Mouse (Mus musculus): ENCODE measurements around the gene Cux2. TPM values are rescaled to one million over a fixed set of nuclear protein-coding genes. Genes with fewer than 3 reads are reported as not detected.

Cux2 gene
- polyA plus RNA-seq, 1 experiment from 2014 or later = 12.0 TPM

DNA sequence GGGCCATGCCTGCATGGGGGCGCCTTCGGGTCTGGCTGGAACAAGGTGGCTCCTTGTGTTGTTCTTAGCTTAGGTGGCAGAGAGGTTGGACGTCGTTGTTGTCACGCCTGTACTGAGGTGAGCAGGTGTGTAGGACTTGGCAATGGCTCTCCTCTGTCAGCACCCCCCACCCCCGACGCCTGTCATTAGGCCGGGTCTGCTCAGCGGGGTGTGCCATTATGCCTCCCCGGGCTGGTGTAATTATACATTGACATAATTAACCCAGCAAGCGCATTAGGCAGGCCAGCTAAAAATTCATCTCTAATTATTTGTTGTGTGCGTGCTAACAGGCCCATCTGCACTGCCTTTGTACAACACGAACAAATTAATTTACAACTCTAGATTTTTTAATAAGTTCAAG is 160.5 kb downstream of the Cux2 start:
- 53% methylated on average over 13 of the region's 13 CpGs for WGBS
- H3K27ac ChIP-seq = no peak overlapping the region
- H3K27me3 ChIP-seq (ENCODE audit: insufficient read depth, poor library complexity, severe bottlenecking) = peaks cover 16% of the 10 kb centered on the region

DNA sequence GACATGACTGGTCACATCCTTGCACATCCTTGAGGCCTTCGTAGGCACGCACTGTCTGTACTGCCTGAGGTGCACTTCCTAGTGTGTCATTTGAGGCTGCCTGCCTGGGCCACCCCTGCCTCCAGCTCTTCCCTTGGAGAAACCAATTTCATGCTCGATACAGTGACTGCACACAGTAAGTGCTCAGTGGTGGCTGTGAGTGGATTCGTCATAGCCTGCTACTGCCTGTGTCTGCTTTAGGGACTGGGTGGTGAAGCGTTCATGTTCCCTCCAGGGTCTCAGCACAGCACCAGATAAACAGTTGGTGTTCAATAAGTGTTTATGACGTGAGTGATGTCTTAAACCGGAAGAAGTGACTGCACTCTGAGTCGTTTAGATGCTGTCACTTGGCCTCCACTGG is 166.5 kb downstream of the Cux2 start:
- H3K27me3 ChIP-seq (ENCODE audit: insufficient read depth, poor library complexity, severe bottlenecking) = no peaks in the 10 kb centered on the region
- no peak overlapping the region for H3K27ac ChIP-seq
- peaks cover 43% of the 10 kb centered on the region for H3K36me3 ChIP-seq
- DNase-seq (ENCODE audit: low spot score) = no peak
- WGBS = 71% methylated on average over 8 of the region's 8 CpGs
- peaks cover 14% of the 10 kb centered on the region for H3K9me3 ChIP-seq
- no peak overlapping the region for H3K4me3 ChIP-seq
- H3K4me1 ChIP-seq (replicated peaks) = peaks cover 10% of the 10 kb centered on the region

More for the DNA sequence above, 160.5 kb downstream of the Cux2 start:
- no peak overlapping the region for H3K4me3 ChIP-seq
- peaks cover 21% of the 10 kb centered on the region for H3K36me3 ChIP-seq
- H3K4me1 ChIP-seq (replicated peaks) = peaks cover 22% of the 10 kb centered on the region
- no peak for DNase-seq (ENCODE audit: low spot score)
- H3K9me3 ChIP-seq = peaks cover 15% of the 10 kb centered on the region

DNA sequence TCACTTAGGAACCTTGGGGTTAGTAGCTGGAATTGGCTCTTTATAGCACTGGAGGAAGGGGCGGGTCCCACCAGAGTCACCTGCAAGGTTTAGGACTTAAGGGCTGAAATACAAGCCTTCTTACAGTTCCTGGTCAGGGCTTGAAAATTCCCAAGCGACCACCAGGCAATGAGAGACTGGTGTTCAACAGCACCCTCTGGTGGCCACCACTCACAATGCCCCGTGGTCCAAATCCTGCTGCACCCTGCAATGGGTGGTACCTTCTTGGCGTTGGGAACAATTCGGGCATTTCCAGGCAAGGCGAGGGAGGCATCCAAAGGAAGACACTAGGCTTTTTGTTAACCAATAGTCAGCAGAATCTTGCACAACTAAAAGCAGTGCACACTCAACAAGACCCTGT is 170.7 kb downstream of the Cux2 start:
- peaks cover 42% of the 10 kb centered on the region for H3K36me3 ChIP-seq
- no peak for DNase-seq (ENCODE audit: low spot score)
- no peaks in the 10 kb centered on the region for H3K9me3 ChIP-seq
- peaks cover 10% of the 10 kb centered on the region; the same call in 1 of the 2 replicates for H3K27me3 ChIP-seq (ENCODE audit: insufficient read depth, poor library complexity, severe bottlenecking)
- no peak overlapping the region for H3K27ac ChIP-seq
- H3K4me3 ChIP-seq = no peak overlapping the region
- WGBS = 59% methylated on average over 6 of the region's 6 CpGs
- peaks cover 14% of the 10 kb centered on the region for H3K4me1 ChIP-seq (replicated peaks)

DNA sequence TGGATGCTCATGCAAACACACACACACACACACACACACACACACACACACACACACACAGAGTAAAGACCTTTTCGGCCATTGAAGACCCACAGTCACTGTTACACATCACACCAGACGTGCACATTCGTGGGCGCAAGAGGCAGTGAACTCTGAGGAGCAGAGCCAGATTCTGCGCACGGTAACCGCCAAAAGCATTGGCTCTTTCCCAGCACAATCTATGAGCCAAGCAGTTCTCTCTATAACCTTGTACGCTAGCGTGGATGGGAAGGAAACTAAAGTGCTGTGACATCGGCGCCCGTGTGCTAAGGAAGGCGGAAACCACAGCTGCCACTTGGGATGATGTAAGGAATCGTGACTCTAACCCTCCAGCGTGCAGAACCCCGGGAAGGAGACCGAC is 171.2 kb downstream of the Cux2 start:
- Histone ChIP-seq H3K9me3 (no peaks in the 10 kb centered on the region), H3K36me3 (peaks cover 47% of the 10 kb centered on the region), H3K27ac (no peak overlapping the region), H3K4me3 (no peak overlapping the region), H3K4me1 (replicated peaks) (peaks cover 14% of the 10 kb centered on the region), H3K27me3 (ENCODE audit: insufficient read depth, poor library complexity, severe bottlenecking) (peaks cover 15% of the 10 kb centered on the region; the same call in 1 of the 2 replicates)
- no peak for DNase-seq (ENCODE audit: low spot score)
- 91% methylated on average over 17 of the region's 17 CpGs for WGBS

DNA sequence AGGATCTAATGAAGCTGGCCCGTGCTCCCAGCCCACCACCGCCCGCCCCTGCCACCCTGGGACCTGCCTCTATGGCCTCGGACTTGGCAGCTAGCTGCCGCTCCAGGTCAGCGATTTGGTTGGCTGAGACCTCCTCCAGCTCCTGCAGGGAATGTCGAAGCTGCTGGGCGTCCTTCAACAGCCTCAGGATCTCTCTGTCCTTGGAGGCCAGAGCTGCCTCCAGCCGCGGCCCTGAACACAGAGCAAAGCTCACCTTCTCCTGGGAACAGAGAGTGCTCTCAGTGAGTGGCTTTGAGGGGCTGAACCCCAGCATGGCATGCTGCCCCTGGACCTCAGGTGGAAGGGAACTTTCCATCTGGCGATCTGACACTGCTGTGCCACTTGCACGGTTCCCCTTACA is 173.0 kb downstream of the Cux2 start:
- no peak overlapping the region for H3K4me3 ChIP-seq
- peaks cover 16% of the 10 kb centered on the region; the same call in 1 of the 2 replicates for H3K27me3 ChIP-seq (ENCODE audit: insufficient read depth, poor library complexity, severe bottlenecking)
- no peak overlapping the region for H3K27ac ChIP-seq
- peaks cover 50% of the 10 kb centered on the region for H3K36me3 ChIP-seq
- no peak for DNase-seq (ENCODE audit: low spot score)
- 86% methylated on average over 12 of the region's 12 CpGs for WGBS
- H3K9me3 ChIP-seq = no peaks in the 10 kb centered on the region
- H3K4me1 ChIP-seq (replicated peaks) = peaks cover 12% of the 10 kb centered on the region

DNA sequence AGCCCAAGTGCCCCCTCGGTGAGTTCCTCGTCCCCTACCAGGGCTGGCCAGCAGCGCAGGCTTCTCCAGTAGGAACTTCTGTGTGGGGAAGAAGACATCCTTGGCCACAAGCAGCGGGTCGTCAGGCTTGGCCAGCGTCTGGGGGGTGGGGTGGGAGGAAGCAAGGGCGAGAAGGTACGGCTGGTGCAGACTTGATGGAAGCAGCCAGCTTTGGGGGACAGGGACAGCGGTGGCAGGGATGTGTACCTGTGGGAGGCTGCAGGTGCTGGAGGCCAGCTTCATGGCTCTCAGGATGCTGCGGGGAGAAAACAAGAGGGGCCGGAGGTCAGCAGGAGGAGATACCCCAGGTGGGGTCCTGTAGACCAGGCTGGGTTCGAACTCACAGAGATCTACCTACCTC is 174.9 kb downstream of the Cux2 start:
- 92% methylated on average over 12 of the region's 12 CpGs for WGBS

DNA sequence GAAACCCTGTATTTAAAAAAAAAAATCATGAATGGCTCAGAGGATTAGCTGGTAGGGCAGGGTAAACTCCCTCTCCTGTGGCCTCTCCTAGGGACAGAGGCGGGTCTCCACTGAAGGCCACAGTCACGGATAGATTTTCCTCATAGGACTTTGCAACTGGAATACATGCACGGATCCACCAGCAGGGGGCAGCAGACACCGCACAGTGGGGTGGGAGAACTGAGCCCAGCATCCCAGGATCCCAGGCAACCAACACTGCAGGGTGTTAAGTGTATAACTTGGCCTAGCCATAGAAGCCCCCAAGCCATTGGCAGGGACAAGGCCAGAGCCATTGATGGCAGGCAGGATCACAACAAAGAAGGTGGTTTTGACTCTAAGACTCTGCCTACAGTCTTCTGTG is 177.7 kb downstream of the Cux2 start:
- peaks cover 50% of the 10 kb centered on the region for H3K36me3 ChIP-seq
- no peaks in the 10 kb centered on the region for H3K9me3 ChIP-seq
- DNase-seq (ENCODE audit: low spot score) = peak; percentile 86
- H3K4me1 ChIP-seq (replicated peaks) = peaks cover 9% of the 10 kb centered on the region
- H3K4me3 ChIP-seq = no peak overlapping the region
- 13% methylated on average over 4 of the region's 4 CpGs for WGBS
- no peak overlapping the region for H3K27ac ChIP-seq
- peaks cover 20% of the 10 kb centered on the region; the same call in 1 of the 2 replicates for H3K27me3 ChIP-seq (ENCODE audit: insufficient read depth, poor library complexity, severe bottlenecking)

More for the DNA sequence above, 174.9 kb downstream of the Cux2 start:
- no peak overlapping the region for H3K4me3 ChIP-seq
- H3K9me3 ChIP-seq = no peaks in the 10 kb centered on the region
- H3K36me3 ChIP-seq = peaks cover 49% of the 10 kb centered on the region
- peaks cover 16% of the 10 kb centered on the region; the same call in 1 of the 2 replicates for H3K27me3 ChIP-seq (ENCODE audit: insufficient read depth, poor library complexity, severe bottlenecking)
- H3K27ac ChIP-seq = no peak overlapping the region
- no peak for DNase-seq (ENCODE audit: low spot score)
- peaks cover 12% of the 10 kb centered on the region for H3K4me1 ChIP-seq (replicated peaks)

DNA sequence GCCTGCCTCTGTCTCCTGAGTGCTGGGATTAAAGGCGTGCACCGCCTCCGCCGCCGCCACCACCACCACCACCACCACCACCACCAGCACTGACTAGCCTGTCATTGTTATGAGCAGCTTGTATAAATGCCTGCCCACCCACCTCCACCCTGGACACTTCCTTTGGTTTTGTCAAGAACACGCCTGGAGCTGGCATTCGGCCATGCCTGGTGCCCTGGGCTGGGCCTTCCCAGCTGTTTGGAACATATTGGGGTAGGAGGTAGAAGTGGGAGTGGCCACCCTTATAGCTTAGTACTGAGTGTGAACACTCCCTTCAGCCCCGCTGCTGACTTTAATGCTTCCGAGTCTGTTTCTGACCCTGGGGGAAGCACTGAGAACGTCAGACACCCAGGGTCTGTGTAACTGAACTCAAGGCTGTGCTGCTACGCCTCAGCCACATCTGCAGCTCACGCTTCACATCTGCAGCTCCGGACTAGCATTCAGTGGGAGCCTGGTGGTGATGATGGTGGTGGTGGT is 178.3 kb downstream of the Cux2 start:
- H3K27me3 ChIP-seq (ENCODE audit: insufficient read depth, poor library complexity, severe bottlenecking) = peaks cover 20% of the 10 kb centered on the region; the same call in 1 of the 2 replicates

DNA sequence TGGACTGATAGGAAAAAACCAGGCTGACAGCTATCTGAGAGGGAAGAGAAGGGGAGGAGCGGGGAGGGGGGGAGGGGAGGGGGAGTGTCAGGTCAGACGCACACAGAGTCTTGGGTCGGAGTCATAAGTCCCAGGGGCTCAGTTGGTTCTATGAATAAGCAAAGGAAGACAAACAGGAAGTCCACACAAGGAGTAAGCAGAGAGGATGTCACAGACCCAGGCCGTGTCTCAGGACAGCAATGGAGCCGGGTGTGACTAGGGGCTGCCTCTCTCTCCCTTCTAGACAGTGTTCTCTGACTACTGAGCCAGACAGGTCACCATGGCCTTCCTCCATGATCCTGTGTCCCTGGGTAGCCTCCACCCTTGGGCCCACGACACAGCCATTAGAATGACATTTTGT is 179.1 kb downstream of the Cux2 start:
- H3K9me3 ChIP-seq = no peaks in the 10 kb centered on the region
- no peak overlapping the region for H3K27ac ChIP-seq
- DNase-seq (ENCODE audit: low spot score) = no peak
- 74% methylated on average over 6 of the region's 6 CpGs for WGBS
- H3K4me1 ChIP-seq (replicated peaks) = peaks cover 9% of the 10 kb centered on the region
- H3K4me3 ChIP-seq = no peak overlapping the region
- peaks cover 38% of the 10 kb centered on the region for H3K36me3 ChIP-seq
- peaks cover 24% of the 10 kb centered on the region; the same call in 1 of the 2 replicates for H3K27me3 ChIP-seq (ENCODE audit: insufficient read depth, poor library complexity, severe bottlenecking)

More for the DNA sequence above, 178.3 kb downstream of the Cux2 start:
- Histone ChIP-seq H3K4me3 (no peak overlapping the region), H3K9me3 (no peaks in the 10 kb centered on the region), H3K27ac (no peak overlapping the region), H3K36me3 (peaks cover 46% of the 10 kb centered on the region), H3K4me1 (replicated peaks) (peaks cover 9% of the 10 kb centered on the region)
- no peak for DNase-seq (ENCODE audit: low spot score)
- WGBS = 91% methylated on average over 13 of the region's 13 CpGs

DNA sequence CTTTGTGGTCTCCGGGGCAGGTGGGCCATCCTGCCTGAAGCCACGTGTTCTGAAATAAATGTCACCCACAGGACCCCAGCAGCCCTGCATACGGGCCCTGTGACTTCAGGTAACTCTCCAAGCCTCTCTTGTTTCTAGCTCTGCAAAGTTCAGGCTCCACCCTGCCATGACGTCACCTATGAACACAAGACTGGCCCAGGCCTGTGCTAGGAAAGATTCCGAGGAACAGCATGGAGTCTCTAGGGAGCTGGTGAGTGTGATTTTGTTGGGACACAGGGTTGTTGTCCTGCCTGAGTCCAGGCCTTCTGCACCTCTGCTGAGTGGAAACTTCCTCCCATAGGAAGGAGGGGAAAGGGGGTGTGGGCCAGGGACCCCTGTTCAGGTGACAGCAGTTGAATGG is 181.9 kb downstream of the Cux2 start:
- Histone ChIP-seq H3K27ac (no peak overlapping the region), H3K4me1 (replicated peaks) (peaks cover 8% of the 10 kb centered on the region), H3K27me3 (ENCODE audit: insufficient read depth, poor library complexity, severe bottlenecking) (peaks cover 13% of the 10 kb centered on the region; the same call in 1 of the 2 replicates), H3K4me3 (no peak overlapping the region), H3K36me3 (peaks cover 18% of the 10 kb centered on the region), H3K9me3 (no peaks in the 10 kb centered on the region)
- no peak for DNase-seq (ENCODE audit: low spot score)
- WGBS = 71% methylated on average over 5 of the region's 5 CpGs

DNA sequence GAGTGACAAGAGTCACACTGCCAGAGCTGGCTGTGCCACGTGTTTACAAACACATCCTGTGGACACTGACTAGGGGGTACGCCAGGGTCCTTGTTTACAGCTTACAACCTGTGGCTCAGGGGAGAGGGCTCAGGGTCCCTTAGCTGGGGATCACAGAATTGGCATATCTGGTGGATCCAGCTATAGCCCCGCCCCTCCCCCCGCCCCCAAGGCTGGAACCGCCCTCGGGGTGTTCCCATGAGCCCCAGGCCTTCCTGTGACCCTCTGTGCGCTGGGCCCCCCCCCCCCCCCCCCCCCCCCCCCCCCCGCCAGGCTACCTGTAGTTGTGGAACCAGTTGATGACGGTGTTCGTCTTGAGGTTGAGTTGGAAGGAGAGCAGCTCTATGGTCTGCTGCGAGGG is 185.6 kb downstream of the Cux2 start:
- no peak for DNase-seq (ENCODE audit: low spot score)
- Histone ChIP-seq H3K9me3 (peaks cover 12% of the 10 kb centered on the region), H3K4me3 (peak overlapping the region; percentile 23; the same call in 1 of the 2 replicates), H3K36me3 (peaks cover 34% of the 10 kb centered on the region), H3K27ac (peak overlapping the region; percentile 35; the same call in 1 of the 2 replicates), H3K4me1 (replicated peaks) (peaks cover 8% of the 10 kb centered on the region), H3K27me3 (ENCODE audit: insufficient read depth, poor library complexity, severe bottlenecking) (peaks cover 13% of the 10 kb centered on the region; the same call in 1 of the 2 replicates)
- 8% methylated on average over 10 of the region's 11 CpGs for WGBS

DNA sequence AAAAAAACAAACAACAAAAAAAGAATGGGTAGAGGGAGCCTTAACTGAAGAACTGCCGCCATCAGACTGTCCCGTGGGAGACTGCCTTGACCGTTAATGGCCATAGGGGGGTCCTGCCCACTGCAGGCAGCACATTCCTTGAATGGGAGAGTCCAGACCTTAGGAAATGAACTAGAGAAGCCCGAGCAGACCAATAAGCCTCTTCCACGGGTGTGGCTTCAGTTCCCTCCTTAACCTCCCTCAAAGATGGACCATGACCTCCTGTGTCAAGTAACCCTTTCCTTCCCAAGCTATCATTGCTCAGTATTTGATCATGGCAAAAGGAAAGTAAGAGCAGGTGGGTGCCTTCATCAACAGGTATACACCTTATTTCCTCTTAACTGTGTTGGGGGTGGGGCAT is 187.9 kb downstream of the Cux2 start:
- Histone ChIP-seq H3K4me3 (no peak overlapping the region), H3K9me3 (peaks cover 12% of the 10 kb centered on the region), H3K4me1 (replicated peaks) (peaks cover 8% of the 10 kb centered on the region), H3K27me3 (ENCODE audit: insufficient read depth, poor library complexity, severe bottlenecking) (peaks cover 9% of the 10 kb centered on the region; the same call in 1 of the 2 replicates), H3K27ac (no peak overlapping the region), H3K36me3 (peaks cover 33% of the 10 kb centered on the region)
- no peak for DNase-seq (ENCODE audit: low spot score)
- WGBS = 56% methylated on average over 5 of the region's 5 CpGs

DNA sequence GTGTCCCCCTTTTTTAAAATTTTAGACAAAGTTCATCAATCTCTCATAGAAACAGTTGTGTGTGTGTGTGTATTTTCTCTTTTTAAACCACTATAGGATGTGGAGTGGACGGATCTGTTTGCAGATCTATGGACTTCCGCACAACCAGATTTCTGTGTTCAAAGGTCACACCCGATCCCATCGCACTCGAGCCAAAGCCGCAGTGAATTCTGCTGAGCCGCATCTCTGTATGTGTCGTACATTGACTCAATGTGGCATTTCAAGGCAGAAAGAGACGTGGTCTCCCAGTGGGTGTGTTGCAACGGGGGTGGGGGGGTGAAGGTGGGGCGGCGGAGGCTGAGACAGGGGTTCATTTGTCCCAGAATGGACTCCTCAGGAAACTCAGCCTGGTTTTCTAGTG is 191.5 kb downstream of the Cux2 start:
- Histone ChIP-seq H3K4me1 (replicated peaks) (peaks cover 23% of the 10 kb centered on the region), H3K27me3 (ENCODE audit: insufficient read depth, poor library complexity, severe bottlenecking) (no peaks in the 10 kb centered on the region), H3K4me3 (no peak overlapping the region), H3K9me3 (peaks cover 12% of the 10 kb centered on the region), H3K27ac (no peak overlapping the region), H3K36me3 (peaks cover 65% of the 10 kb centered on the region)
- no peak for DNase-seq (ENCODE audit: low spot score)
- WGBS = 90% methylated on average over 12 of the region's 12 CpGs
